Mouse (Mus musculus) urinary bladder, adult 2 months (tissue): ENCODE data around the gene Cd69. TPM values are rescaled to one million over a fixed set of nuclear protein-coding genes. Genes with fewer than 3 reads are reported as not detected.

ENCODE experiments used
- DNase-seq: peaks from one replicate; pipeline ENCODE4 v3.0.0; 2022; ENCODE audit warnings: low spot score
- polyA plus RNA-seq: library from polyadenylated mRNA; depleted of rRNA; stranded (reverse); fragments of >200 nt; gene quantifications from 2 replicates; pipeline ENCODE4 v1.2.3, GENCODE M21; 2012; rRNA removed

Gene Cd69
- polyA plus RNA-seq, 1 experiment, result 0.32 TPM

DNA sequence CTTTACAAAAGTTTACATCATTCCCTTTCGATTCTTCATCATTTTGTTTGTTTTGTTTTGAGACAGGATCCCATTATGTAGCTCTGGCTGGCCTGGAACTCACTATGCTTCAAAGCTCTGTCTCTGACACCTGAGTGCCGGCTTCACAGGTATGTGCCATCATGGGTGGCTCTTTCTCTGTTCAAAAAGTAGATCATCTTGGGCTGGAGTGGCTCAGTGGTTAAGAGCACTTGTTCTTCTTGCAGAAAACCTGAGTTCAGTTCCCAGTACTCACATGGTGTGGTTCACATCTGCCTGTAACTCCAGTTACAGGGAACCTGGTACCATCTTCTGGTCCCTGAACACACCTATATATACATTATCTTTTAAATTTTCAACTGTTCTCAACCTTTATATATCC is 50.2 kb downstream of the Cd69 start:
- DNase-seq, result no peak

DNA sequence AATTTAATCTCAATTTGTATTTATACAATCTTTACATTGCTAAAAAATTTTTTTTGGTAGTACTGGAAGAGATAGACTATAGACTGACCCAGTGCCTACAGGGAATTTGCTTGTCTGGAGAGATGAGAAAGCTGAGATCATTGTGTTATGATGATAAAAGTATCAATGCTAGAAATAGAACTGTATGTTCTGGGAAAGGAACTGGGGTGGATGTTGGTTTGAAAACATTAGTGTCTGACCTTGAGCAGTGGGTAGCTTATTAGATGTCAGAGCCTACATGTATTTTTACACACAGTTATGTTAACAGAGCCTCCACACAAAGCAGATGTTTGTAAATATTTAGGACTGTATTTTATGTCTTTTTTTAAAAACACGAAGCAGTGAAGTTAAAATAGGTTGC is 51.1 kb downstream of the Cd69 start:
- no peak for DNase-seq

DNA sequence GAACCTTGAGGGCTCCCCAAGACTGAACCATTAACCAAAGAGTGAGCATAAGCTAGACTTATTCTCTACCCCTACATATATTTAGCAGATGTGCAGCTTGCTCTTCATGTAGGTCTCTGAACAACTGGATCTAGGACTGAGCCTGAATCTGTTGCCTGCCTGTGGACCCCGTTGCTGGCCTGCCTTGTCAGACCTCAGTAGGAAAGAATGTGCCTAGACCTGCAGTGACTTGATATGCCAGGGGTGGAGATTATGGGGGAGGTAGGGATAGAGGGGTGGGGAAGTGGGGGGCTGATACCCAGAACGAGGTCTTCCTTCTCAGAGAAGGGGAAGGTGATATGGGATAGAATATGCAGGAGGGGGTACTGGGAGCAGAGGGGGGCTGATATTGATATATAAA is 51.6 kb downstream of the Cd69 start:
- no peak for DNase-seq

DNA sequence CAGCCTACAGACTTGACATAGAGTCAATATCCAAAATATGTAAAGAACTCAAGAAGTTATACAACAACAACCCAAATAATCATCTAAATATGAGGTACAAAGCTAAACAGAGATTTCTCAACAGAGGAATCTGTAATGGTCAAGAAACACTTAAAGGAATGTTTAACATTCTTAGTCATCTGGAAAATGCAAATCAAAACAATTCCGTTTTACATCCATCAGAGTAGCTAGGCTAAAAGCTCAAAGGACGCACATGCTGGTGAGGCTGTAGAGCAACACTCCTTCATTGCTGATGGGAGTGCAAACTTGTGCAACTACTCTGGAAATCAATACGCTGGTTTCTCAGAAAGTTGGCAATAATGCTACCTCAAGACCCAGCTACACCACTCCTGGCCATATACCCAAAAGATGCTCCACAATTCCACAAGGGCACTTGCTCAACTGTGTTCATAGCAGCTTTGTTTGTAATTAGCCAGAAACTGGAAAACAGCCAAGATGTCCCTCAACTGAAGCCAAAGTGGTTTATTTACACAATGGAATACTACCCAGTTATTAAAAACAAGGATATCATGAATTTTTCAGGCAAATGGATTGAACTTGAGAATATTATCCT is 52.9 kb downstream of the Cd69 start:
- no peak for DNase-seq

DNA sequence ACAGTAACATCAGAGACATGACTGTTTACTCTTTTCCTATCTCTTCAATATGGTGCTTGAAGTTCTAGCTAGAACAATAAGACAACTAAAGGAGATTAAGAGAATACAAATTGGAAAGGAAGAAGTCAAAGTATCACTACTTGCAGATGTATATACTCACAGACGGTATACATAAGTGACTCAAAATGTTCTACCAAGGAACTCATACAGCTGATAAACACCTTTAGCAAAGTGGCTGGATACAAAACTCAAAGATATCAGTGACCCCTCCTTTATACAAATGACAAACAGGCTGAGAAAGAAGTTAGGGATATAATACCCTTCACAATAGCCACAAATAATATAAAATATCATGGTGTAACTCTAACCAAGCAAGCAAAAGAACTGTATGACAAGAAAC is 54.2 kb downstream of the Cd69 start:
- no peak for DNase-seq

DNA sequence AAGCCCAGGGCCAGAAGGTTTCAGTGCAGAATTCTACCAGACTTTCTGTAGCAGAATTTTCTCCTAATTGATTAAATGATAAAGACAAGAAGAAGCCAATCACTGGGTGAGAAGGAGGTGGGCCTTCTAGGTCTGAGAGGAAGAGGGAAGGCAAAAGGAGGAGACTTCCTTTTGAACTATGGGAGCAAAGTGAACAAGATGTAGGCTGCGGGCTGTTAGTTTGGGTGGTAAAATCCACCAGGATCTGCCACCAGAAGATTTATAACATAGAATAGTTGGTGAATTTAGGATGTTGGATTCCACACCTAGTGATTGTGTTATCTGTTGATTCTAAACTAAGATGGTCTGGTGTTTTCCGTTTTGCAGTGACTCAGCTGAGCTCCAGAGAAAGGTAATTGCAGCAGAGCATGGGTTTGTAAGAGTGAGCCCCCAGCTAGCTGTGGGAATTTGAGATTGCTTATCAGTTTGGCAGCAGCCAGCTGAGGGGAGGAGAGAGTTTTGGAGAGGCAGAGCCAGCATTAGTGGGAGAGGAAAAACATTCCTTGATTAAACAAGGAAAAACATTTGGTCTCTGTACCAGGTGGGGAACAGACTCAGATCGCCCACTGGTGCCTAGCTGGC is 55.2 kb downstream of the Cd69 start:
- no peak for DNase-seq

DNA sequence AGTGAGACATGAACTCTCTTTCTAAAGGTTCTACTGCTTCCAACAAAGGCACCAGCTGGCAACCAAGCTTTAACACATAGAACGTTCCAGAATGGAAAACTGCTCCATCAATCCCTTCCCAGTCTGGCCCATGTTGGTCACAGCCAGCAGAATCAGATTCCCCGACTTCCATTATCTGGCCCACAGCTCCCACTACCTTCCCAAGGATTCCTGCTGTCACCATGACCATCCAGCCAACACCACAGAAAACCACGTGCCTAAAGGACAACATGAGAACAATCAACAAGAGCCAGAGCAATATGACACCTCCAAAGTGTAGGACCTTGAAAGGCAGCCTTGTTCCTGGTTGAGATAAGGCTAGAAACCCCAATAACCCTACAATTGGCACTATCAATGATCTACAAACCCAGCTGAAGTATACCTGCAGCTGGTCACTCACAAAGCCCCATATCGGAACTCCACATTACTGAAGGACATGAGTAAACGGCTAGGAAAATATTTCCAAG is 57.0 kb downstream of the Cd69 start:
- no peak for DNase-seq

Other genes starting within 250 kb of the Cd69 start
- 0.37 and 0.54 TPM in 2 replicates for gene Klrb1f, start 229.5 kb downstream of the Cd69 start, polyA plus RNA-seq
- 0.12 and 0.18 TPM in 2 replicates for gene Clec2e, start 174.5 kb downstream of the Cd69 start, polyA plus RNA-seq
- gene Clec2d, start 94.8 kb downstream of the Cd69 start, polyA plus RNA-seq, result 85.0 and 92.0 TPM in 2 replicates
- gene 4922502D21Rik, start 56.4 kb upstream of the Cd69 start, polyA plus RNA-seq, result not detected in 2 replicates
- gene Clec12a, start 67.3 kb upstream of the Cd69 start, polyA plus RNA-seq, result 5.6 and 5.7 TPM in 2 replicates
- 0.18 and 0.19 TPM in 2 replicates for gene Clec12b, start 110.4 kb upstream of the Cd69 start, polyA plus RNA-seq
- 0.03 TPM in 1 of 2 replicates, not detected in the other for gene Clec1b, start 121.9 kb upstream of the Cd69 start, polyA plus RNA-seq
- 1.4 and 3.3 TPM in 2 replicates for gene Clec9a, start 133.4 kb upstream of the Cd69 start, polyA plus RNA-seq
- gene Clec1a, start 176.6 kb upstream of the Cd69 start, polyA plus RNA-seq, result 1.3 TPM in 2 replicates
- gene Olr1, start 231.7 kb upstream of the Cd69 start, polyA plus RNA-seq, result 0.12 and 0.14 TPM in 2 replicates
- gene Tmem52b, start 237.1 kb upstream of the Cd69 start, polyA plus RNA-seq, result not detected in 2 replicates